Mouse (Mus musculus): ENCODE measurements around the gene Ghrl.
"Not testable (repeated sequence)": the region's sequence is repeated elsewhere in the genome, so short reads cannot be mapped to it uniquely, and the experiment has no call there.

The Ghrl gene

DNA sequence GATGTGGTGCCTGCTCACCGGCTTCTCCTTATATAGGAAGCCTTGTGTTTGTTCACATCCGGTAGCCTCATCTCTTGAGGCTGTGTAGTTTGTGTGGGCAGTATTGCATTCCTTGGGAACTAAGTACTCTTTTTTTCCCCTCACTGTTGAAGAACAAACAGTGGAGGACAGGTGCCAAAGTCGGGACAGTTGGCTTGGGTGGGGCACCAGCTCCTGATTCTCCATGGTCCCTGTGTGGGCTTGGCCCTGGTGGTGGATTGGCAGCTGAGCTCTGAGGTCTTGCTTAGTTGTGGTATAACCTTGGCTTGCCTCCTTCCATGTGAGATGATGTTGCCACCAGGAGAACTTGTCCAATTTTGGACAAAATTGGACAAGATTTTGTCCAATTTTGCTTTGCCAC lies at the start of gene Ghrl:
Ghrl (minus strand) TSS at position 3 of the 400 bp plus-strand sequence.
- no peak for DNase-seq (ENCODE audit: low read depth)

DNA sequence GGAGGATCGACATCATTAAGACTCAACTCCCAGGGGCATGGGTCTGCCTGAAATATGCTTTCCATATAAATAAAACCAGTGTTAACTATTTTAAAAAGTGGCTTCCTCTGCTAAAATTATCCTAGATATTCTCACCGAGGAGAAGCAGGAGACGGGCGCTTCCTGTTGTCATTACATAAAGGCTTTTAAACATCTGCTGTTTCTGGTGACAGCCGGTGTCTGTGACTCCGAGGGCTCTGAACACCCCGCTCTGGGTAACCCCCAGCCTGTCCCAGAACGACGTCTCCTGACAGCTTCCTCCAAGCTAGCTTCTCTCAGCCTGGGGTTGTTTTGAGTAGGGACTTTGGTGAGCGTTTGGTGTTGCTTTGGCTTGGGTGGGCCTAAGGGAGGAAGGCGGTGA lies 49.1 kb upstream of the Ghrl start:
- DNase-seq (ENCODE audit: low read depth) = no peak

DNA sequence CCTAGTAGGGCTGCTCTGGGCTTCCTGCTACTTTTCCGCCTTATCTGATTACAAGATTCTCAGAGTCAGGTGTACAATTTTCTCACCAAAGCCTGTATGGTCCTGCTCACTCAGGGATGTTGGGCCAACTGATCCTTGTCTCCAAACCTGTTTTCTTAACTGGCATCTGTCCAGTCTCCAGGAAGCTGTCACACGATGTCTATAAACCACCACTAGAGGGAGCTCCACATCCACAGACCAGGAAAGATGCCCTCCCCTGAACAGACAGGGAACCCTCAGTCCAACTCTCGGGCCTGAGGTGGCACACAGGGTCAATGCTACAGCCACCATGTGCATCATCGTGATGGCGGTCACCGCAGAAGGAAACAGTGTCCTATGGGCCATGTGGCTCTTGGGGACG lies 42.0 kb upstream of the Ghrl start:
- DNase-seq (ENCODE audit: low read depth) = peak; percentile 72

DNA sequence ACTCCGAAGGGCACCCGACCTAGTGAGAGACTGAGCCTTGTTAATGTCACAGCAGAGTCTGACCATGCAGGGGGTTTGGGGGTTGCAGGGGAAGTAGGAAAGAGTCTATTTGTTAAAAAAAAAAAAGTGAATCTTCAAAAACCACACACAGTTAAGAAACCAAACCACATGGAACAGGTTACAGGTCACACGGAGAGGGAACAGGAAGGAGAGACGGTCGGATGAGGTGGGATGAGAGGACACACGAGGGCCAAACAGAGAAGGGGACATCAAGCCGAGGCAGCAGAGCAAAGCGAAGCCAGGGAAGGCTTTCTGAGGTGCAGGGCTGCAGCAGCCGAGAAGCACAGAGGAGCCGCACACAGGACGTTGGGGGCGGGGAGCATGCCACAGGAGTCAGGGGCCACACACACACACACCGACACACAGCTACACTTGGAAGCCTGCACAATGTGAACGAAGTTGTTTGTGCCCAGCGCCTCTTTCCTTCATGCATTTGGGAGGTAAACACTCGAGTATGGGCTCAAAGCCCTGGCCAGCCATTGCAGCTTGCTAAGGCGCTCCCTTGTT lies 29.5 kb upstream of the Ghrl start:
- DNase-seq (ENCODE audit: low read depth) = no peak

DNA sequence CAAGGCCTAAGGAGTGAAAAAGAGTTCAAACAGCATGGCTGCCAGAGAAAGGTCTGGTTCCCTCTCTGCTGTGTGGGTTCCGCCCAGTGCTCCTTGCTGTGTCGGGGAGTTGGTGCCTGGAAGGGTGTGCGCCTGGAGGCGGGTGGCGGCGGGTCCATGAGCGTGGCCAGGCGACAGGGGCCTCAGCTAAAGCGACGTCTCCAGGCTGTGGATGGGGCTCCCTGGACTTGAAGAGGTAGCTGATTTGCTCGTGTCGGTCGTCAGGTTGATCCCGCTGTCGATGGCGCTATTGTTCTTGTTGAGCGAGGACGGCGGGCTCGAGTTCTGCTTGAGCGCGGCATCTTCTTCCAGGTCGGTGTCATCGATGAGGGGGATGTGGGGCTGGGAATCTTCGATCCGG lies 28.7 kb upstream of the Ghrl start:
- DNase-seq (ENCODE audit: low read depth) = no peak

DNA sequence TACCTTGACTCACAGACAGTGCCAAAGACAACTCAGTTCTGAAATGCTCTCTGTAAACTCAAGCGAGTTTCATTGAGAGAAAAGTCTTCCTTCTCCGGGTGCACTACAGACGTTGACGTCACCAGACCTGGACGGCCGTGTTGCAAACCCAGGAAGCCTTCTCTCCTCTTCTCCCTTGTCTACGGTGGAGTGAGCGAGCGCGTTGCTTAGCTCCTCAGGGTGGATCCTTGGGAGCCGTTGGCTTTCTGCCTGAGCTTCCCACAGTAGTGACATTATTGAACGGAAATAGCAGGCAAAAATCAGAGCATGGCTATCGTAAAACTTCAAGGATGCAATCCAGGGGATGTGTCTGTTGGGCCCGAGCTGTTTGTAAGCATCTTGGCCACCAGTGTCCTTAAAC lies 27.6 kb upstream of the Ghrl start:
- no peak for DNase-seq (ENCODE audit: low read depth)

DNA sequence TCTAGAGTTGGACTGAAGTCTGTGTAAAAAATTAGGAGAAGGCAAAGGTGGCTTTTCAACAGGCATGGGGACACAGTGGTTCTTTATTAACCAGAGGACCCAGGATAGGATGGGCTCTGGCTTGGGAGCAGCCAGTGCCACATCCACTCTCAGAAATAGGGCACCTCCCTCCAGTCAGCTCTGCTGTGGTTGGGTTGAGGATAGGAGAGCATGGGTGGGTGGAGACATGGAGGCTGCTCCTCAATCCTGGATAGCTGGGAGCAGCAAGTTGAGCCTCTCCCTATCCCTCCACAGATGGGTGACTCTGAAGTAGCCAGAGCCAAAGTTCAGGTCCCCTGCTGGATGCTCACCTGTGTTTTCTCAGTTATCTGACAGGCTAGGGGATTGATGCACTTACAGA lies 25.4 kb upstream of the Ghrl start:
- DNase-seq (ENCODE audit: low read depth) = no peak

DNA sequence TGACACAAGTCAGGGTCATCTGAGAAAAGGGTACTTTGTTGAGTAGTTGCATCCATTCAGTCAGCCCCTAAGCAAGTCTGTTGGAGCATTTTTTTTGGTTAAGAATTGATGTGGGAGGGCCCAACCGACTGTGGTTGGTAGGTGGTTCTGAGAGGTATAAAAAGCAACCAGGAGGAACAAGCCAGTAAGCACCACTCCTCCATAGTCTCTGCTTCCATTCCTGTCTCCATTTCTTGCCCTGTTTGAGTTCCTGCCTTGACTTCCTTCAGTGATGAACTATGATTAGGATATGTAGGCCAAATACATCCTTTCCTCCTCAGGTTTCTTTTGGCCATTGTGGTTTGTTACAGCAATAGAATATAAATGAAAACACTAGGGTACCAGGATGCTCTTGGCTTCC lies 23.4 kb upstream of the Ghrl start:
- no peak for DNase-seq (ENCODE audit: low read depth)

DNA sequence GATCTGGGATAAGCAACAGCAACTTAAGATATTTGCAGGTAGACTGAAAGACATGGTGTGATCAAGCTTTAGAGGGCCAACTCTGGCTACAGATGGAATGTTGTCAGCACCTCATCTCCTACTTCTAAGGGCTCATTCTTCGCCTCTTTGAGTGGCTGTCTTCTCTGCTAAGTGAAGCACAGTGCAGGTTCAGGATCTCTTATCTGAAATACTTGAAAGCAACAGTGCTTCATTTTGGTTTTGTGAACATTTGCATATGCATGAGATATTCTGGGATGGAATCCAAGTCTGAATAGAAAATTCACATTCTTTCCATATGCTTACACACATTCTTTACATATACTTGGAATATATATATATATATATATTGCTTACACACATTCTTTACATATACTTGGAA lies 22.6 kb upstream of the Ghrl start:
- no peak for DNase-seq (ENCODE audit: low read depth)

DNA sequence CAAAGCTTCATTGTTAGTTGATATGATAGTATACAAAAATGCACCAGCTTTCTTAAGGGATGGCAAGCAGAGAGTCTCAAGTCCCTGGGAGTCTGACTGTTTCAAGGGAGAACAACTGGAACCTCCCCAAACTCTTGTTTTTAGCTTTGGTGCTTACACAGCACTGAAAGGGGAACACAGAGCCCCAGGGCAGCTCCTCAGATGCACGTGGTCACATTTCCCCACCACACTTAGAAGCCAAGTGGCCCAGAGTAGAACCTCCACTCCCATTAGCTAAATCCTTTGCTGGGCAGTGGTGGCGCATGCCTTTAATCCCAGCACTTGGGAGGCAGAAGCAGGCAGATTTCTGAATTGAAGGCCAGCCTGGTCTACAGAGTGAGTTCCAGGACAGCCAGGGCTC lies 21.7 kb upstream of the Ghrl start:
- DNase-seq (ENCODE audit: low read depth) = no peak

DNA sequence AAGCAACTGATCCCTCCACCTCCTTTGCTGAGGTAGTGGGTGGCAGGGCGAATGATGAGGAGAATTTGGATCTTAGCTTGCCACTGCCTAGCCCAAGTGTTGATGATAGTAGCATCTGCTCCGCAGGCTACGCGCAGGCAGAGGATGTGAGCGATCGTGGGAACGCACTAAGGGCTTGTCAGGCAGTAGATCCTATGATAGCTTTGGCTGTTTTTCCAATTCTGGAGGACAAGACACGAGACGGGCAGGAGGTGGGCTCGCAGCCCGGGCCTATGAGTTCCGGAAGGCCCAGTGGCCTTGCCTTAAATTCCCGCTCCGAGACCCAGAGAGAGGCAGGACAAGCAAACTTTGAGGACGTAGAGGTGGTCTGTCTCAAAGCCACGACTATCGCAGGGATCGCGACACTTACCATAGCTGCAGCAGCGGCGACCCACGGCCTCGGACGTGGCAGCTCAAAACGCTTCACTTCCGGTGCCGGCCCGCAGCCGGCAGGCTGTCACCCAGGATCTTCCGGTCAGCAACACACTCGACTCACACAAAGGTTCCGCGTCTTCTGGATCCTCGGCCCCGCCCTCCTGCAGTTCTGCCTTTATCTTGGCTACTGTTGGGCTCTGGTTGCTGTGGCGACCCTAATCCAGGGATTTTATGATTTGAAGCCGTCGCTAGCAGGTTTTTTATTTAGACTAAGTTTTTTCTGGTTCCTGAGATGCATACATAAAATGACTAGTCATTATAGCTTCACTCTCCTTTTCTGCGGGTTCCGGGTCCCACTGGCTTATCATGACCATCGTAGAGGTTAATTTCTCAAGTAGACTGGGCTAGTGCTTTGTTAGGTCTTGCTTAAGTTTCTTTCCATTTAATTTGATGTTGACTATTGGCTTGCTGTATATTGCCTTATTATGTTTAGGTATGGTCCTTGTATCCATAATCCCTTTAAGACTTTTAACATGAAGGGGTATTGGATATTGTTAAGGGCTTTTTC lies 20.8 kb upstream of the Ghrl start, which contains the start of gene Sec13:
Sec13 (minus strand) TSS at position 508 of the 982 bp plus-strand sequence.
- DNase-seq (ENCODE audit: low read depth) = peak; percentile 88

DNA sequence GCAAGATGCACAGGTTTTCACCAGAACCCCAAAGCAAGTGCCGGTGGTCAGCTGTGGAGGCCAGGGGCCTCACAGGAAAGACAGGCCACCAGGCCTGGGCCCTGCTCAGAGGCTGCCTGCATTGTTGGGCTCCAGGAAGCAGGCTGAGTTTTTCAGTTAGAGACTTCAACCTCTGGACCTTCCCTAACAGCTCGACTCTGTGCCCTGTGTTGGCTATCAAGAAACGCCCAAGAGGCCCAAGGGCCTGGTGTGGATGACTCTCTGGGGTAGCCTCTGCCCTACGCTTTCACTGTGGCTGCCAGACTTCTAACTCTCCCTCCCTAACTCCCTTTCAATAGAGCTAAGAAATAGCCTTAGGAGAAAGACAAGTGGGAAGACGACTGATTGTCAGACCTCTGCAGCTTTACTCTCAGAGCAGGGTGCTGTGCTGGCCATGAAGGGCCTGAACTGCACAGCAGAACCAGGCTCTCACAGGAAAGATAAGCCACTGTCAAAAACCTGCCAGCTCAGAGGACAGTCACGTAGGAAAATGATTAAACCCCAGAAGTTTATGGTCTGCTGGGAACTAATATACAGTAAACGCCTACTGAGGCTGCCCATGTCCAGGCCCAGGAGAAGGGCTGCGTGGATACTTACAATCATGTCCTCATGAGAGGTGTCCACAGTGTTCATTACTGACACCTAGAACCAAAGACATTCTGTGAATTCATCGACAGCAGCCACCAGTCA lies 17.8 kb upstream of the Ghrl start:
- DNase-seq (ENCODE audit: low read depth) = no peak

DNA sequence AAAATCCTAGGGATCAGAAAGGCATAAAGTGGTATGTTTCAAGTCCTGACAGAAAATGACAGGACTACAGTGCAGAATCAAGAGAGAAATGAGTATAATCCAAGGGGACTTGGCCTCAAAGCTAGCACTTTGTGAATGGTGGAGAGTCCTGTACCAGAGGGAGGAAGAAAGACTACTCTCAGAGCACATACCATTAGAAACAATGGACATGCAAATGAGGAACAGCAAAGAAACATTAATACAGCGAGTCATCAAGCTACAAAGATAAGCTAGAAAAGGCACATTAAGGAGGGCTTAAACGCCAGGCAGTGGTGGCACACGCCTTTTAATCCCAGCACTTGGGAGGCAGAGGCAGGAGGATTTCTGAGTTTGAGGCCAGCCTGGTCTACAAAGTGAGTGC lies 11.6 kb upstream of the Ghrl start:
- DNase-seq (ENCODE audit: low read depth) = no peak

DNA sequence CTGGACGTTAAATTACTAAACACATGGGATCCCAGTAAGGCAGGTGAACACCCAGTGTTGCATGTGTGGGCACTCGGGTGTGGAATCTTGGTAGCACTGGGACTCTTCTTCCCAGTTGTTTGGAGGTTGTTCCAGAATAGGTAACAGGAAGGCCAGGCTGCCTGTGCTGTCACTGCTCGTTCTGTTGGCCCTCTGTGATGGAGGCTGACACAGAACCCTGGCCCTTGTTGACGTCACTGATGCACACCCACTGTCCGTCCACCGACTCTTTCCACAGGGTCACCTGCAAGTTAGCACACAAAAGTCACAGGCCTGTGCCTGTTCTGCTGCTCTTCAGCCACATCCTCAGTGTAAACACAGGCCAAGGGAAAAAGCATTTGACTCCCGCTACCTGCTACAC lies 8.5 kb upstream of the Ghrl start:
- no peak for DNase-seq (ENCODE audit: low read depth)

DNA sequence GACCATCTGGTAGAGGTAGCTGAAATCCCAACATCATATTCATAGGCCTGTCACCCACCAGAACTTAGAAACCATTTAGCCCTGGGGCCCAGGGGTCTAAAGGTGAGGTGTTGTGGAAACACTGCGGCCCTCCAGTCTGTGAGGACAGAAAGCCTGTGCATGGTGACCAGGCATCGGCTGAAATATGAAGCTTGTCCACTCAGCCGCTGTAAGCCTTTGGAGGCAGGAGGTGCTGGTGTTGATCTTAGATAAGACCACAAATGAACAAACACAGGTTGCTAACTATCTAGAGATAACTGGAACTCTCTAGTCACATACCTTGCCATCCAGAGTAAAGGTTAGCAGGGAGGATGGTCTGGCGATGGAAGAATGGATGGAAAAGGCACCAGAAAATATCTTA lies 1.4 kb upstream of the Ghrl start:
- no peak for DNase-seq (ENCODE audit: low read depth)

DNA sequence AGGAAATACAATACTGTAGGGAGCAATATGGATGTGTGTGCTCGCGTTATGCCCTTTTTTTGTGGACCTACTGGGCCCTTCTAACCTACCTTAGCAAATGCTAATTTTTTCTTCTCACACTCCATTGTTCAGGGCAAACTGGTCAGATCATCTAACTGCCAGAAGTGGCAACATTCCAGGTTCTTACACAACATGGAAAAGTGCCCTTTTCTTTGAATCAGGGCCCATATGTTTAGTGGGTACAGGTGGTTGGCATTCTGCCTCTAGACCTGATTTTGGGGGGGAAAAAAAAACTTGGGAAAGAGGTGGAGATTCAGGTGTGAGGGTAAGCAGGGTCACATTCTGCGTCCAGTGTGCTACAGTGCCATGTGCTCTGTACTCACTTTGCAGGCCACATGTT lies 2.1 kb downstream of the Ghrl start:
- no peak for DNase-seq (ENCODE audit: low read depth)

DNA sequence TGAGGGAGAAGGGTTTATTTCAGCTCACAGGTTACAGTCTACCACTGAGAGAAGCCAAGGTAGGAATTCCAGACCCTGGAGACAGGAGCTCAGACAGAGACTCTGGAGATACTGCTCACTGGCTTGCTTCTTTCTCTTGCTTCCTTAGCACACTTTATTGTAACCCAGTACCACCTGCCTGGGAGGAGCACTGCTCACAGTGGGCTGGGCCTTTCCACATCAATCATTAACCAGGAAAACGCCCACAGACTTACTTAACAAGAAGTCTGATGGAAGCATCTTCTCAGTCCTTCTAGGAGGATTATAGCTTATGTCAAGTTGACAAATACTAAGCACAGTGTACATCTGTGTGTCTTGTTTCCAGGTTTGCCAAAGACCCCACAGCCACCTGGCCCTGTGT lies 4.9 kb downstream of the Ghrl start:
- peak; percentile 36 for DNase-seq (ENCODE audit: low read depth)

DNA sequence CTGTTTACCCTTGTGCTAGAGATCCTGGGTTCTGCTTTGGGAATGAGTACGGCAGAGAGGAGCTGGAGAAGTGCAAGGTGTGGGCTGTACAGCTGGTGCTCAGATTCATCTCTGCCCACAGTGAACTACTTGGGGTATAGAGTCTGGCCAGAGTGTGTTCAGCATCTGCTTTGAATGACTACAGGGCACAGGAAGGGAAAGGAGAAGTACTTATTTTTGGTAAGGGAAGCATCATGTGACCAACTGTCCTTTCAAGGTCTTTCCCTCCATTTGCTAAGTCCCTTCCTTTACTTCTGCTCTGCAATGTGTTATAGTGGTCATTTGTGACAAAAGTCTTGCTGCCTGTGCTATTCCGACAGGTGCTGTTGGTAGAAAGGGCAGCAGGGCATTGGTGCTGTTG lies 5.4 kb downstream of the Ghrl start:
- DNase-seq (ENCODE audit: low read depth) = peak; percentile 85

DNA sequence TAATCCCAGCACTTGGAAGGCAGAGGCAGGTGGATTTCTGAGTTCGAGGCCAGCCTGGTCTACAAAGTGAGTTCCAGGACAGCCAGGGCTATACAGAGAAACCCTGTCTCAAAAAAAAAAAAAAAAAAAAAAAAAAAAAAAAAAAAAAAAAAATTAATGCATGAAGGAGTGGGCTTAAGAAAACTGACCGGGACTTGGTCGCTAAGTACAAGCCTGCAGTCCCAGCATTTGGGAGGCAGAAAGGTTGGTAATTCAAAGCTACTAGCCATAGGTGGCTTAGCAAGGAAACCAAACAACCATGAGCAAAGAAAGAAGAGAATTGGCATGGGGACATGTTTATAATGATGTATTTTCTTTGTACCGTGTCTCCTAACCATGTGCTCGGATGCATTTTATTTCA lies 6.3 kb downstream of the Ghrl start:
- DNase-seq (ENCODE audit: low read depth) = not testable (repeated sequence)

DNA sequence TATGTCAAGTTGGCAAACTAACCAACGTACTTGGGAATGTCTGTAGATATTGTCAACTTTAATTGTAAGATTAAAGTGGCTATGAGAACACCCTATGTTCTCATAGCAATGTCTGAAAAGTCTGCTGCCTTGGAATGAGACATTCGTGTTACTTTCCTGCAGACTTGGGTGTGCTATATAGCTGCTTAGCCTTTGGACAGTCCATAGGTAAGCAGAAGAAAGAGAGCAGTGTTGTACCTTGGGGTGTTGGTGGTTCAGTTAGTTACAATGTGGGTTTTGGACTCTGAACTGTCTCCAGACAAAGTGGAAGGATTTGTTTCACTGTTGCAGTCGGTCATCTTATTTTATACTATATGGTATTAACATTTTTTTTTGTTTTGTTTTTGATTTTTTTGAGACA lies 7.0 kb downstream of the Ghrl start:
- no peak for DNase-seq (ENCODE audit: low read depth)

DNA sequence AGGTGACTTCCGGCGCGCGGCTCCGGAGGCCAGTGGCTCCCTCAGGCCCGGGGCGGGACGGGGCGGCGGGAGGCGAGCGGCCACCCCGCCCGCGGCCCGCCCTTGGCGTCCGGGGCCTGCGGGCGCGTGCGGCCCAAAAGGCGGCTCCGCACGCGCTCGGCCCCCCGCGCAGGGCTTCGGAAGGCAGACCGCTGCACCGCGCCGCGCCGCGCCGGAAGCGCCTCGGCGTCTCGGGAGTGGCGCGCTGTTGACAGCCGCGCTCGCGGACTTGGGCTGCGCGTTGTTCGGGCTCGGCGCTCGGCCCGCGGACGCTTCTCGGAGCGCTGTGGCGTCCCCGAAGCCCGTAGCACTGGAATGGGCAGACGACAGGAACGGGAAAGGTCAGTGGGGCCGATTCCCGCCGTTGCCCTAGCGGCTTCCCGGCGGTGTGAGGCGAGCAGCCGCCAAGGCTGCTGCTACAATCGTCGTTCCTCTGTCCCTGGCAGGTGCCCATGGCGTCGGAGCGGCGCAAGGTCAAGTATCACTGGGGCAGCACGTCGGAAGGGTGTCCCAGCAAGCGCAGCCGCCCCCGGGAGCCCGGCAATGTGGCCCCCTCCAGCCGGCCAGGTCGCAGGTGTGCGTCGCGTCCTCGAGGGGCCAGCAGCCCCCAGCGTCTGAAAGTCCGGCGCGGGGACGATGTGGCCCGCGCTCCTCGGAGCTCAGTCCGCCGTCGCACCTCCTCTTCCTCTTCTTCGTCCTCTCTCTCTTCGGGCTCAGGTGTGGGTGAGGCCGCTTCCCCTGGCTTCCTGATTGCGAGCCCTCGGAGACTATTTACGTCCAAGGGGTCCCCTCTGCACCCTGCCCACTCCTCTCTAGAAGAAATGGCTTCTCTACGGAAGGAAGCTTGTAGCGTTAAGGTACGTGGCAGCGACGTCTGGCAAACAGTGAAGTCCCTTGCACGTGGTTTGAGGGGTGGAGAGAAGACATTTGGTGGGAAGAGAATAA lies 22.2 kb downstream of the Ghrl start:
- peak; percentile 64 for DNase-seq (ENCODE audit: low read depth)
